Mouse (Mus musculus) layer of hippocampus, adult 9-11 months (tissue): ENCODE results near the gene Dnase1l1.
A peak's percentile ranks its signal among the peaks of the same experiment; 100 is the strongest.

Experiments used
- DNase-seq: peaks from one replicate; pipeline ENCODE4 v3.0.0; 2022

Gene Dnase1l1

DNA sequence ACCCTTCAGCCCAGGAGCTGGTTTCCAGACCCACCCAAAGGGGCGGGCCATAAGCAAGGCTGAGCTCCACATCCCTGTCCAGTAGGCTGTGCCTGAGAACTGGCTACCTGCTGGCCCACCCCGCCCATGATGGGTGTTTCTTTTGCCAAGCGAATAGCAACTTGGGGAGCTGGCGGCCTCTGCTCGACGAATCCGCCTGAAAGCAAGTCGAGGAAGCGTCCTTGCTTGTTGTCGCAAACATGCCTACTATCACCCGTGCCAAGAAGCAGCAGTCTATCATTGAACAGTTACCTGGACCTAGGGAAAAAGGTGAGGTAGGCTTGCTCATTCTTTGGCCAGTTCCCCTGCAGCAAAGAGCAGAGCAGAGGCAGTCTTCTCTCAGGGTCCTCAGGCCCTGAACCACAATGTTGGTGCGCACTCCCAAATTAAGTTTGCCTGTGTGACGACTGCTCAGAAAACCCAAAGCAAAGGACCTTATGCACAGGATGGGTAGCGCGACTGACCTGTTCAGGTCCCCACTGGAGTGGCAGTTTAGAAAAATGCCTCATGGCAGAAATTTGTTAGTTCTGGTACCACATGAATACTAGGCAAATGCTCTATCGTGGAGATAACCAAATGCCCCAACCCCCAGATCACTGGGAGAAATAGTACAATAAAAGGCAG, at the start of gene Dnase1l1, which contains the start of gene Taz:
Gene Dnase1l1, minus strand, starts transcription at position 606 of the 663 bp plus-strand sequence.
Gene Taz, plus strand, starts transcription at position 181 of the 663 bp plus-strand sequence.
- peak; percentile 64 for DNase-seq

DNA sequence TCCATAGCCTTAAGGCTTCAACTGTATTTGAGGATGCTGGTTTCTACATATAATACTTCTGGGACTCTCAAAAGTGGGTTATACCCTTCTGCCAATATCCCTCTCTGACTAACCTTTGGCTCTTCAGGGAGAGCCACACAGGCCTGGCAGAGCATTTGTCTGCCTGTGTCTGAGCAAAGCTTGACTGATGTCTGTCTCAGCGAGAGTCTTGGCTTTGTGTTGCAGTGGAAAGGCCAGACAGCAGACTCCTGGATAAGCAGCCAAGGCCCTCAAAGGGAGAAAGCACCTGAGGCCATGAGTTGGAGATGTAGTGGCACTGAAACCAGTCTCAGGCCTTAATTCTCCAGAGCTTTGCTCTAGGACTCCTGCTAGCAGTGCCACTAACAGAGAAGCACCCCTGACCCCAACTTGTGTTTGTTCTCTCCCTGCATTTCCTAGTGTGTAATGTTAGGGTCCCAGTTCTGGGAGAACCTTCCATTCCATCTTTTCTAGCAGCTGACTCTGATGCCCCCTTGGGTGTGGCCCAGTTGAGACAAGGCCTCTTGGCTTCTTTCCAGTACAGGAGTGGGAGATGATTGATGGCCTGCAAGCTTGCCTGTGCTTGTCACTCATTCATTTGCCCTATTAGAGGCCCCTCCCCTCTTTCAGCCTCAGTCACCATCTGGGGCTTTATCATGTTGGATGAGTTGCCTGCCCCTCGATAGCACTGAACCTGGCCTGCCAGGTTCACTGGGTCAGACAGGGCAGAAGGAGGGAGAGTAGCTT, 48.2 kb upstream of the Dnase1l1 start:
- no peak for DNase-seq

DNA sequence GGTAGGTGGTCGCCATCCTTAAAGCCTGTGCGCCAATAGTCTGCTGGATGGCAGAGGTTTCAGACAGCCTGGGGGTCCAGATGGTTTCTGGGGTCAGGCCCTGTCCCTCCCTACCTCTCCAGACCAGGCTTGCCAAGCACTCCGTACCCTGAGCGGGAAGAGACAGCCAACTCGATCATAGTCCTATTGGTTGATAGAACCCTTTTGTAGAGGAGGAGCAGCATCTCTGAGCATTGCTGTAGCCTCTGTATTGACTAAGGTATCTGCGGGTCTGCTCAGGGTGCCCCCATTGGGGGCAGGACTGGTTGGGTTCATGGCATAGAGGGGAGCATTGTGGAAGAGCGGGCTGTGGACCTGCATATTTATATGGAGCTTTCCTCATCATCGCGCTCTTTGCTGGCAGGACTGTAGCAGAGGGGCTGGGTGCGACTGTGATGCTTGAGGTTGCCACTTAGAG, 47.1 kb upstream of the Dnase1l1 start:
- DNase-seq = no peak

DNA sequence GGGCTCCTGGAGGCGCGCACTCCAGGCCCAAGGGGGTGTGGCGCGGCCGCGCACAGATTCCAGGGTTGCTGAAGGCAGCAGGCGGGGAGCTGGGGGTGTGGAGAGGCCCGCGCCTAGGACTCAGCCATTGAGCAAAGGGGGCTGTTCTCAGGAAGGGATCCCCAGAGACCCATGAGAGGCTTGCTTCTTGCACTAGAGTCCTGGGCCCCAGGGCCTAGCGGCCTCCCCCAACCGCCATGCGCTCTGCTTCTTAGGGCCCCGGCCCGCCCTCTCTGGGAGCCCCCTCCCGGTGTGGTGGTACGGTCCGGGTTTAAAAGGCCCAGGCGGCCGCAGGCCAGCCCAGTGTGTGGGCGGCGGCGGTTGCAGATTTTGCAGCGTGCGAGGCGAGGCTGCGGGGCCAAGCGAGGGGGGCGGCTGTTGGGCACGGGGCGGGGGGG, 46.6 kb upstream of the Dnase1l1 start, which contains the start of gene Plxna3:
Gene Plxna3, plus strand, starts transcription at position 342 of the 437 bp plus-strand sequence.
- peak; percentile 31 for DNase-seq

DNA sequence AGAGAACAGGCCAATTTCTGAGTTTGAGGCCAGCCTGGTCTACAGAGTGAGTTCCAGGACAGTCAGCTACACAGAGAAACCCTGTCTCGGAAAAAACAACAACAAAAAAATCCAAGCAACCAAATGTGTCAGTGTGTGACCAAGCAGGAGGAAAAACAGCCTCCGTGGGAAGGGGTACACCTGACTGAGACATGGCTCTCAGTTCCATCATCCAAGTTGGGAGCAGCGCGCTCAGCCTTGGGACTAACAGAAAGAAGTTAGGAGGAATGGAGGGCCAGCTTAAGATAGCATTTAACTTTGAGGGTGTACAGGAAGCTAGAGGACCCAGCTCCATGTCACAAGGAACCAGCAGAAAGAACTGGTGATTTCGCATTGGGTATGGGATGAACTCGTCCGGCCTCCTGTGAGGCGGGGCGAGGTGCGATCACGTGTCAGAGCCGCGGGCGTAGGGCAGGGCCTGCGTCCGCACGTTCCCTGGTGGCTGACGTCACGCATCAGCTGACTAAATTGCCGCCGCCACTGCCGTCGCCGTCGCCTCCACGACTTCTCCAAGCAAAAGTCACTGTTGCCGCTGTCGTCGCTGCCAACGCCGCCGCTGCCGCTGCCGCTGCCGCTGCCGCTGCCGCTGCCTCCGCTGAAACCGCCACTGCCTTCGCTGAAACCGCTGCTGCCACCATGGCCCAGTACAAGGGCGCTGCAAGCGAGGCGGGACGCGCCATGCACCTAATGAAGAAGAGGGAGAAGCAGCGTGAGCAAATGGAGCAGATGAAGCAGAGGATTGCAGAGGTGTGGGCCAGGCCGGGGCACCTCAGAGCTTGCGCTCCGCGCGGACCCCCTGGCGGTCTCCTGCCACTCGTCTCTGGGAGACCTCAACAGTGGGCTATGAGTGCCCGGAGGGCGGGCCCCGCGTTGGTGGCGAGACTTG, 30.7 kb upstream of the Dnase1l1 start, which contains the start of gene Fam50a:
Gene Fam50a, plus strand, starts transcription at position 494 of the 925 bp plus-strand sequence.
- DNase-seq = peak; percentile 93

DNA sequence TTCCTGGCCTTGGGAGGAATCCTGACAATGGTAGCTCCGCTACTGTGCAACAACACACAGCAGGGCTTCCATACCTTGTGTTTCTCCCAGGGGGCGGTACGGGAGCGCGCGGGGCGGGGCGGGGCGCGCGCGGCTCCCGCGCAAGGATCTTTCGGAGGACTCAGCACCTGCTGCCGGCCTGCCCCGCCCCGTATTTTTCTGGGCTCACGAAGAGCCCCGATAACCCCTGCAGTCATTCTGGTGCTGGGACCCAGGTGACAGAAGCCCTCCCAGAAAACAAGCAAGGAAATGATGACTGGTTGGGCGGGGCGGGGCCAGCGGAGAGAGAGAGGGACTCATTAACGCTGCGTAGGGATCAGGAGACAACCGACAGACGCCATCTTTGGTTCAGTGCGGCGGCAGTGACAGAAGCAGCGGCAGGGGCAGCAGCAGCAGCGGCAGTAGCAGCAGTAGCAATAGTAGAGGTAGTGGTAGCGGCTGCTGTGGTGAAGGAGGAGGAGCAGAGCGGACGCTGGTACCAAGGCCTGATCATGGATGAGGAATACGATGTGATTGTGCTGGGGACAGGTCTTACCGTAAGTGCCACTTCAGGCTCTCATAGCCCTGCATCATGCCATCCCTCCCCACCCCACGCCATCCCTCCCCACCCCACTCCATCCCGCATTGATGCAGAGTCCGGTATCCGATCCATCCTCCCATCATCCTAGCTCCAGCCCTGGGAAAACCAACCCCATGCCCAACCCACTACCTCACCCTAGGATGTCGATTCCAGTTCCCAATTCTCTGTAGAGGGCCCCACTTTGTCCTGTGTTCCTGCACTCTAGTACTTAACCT, 22.9 kb upstream of the Dnase1l1 start, which contains the start of gene Gdi1:
Gene Gdi1, plus strand, starts transcription at position 132 of the 834 bp plus-strand sequence.
- DNase-seq = peak; percentile 39

DNA sequence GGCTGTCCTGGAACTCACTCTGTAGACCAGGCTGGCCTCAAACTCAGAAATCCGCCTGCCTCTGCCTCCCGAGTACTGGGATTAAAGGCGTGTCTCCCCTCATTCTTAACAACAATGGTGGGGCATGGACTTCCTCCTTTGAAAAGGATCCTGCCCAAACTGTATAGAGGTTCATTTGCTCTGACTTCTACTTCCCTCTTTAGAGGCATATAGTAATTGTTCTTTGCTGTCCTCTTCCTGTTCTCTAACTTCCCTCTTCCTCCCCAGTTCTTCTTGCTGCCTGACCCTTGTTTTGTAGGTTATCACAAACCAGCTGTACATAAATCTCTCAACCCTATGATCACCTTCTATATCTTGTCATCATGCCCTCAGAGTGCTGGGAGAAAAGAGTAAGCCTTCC, 17.6 kb upstream of the Dnase1l1 start:
- DNase-seq = no peak

DNA sequence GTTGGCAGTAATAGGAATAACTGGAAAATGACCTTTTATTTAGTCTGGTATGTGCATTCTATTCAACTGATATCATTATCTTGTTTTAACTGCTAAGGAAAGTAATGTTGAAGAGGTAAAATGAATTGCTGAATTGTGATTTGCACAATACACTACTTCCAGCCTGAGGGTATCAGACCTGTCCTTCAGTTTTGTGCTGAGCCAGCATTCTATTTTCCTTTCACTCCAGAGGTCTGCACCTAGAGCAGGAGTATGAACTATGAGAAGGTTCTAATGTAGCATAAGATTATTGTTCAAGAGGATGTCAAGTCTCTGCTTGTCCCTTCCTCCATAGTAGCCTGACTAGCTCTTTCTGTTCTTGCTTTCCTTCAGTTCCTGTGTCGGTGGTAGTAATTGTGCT, 16.2 kb upstream of the Dnase1l1 start:
- DNase-seq = no peak

DNA sequence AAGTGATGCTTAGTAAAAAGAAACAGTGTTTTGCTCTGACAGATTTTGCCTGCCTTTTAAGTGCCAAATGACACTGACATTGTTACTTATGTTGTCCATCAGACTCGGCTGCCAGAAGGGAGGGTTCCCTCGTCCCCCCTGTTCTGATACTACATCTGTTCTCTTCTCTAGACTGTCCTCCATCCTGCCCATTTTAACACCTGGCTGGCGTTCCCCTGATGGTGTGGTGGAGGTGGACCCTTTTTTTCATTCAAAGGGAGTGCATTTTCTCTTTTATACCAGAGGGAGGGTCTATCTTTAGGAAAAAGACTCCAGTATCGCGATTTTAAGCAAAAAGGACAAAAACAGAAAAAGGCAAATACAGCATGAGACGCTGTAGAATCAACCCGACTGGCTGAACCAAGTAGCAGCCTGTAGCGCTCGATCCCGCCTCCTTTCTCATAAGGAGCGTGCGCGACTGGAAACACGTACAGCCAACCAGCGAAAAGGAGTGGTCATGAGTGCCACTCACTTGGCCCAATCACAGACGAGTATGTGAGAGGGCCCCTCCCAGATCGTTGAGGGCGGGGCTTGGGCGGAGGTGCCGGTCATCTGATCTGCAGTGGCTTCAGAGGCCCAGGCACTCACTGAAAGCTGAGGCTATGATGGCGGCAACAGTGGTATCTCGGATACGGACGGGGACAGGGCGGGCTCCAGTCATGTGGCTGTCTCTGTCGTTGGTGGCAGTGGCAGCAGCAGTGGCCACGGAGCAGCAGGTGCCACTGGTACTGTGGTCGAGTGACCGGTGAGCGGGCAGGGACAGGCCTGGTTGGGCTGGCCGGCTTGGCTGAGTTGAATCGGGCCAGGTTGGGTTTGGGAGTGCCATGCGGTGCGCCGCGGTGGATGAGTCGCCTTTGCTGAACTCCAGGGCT, 14.7 kb upstream of the Dnase1l1 start, which contains the start of gene Atp6ap1:
Gene Atp6ap1, plus strand, starts transcription at position 560 of the 911 bp plus-strand sequence.
- DNase-seq = peak; percentile 96

DNA sequence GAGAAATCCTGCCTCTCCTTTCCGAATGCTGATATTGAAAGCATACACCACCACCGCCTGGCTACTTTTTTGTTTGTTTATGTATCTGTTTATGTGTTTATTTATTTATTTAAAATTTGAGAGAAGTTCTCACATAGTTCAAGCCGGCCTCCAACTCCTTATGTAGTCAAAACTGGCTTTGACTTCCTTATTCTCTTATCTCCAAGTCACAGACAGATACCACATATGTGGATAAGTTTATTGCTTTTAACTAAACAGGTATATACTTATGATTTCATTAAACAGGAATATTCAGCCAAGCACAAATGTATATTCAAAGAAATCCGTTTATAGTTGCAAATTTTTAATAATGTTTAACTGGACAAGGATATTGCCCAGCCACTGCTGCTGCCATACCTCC, 11.3 kb upstream of the Dnase1l1 start:
- DNase-seq = no peak

DNA sequence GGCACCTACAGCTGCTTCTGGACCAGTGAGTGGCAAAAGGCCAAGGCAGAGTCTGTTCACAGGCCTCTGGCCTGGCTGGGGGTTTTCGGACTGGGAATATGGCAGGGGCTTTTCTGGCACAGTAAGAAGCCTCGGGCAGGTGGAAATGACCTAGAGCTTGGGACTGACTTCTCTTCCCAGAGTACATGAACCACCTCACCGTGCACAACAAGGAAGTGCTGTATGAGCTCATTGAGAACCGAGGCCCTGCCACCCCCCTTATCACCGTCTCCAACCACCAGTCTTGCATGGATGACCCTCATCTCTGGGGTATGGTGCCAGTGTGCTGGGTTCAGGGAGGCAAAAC, 928 bp upstream of the Dnase1l1 start:
- DNase-seq = no peak

DNA sequence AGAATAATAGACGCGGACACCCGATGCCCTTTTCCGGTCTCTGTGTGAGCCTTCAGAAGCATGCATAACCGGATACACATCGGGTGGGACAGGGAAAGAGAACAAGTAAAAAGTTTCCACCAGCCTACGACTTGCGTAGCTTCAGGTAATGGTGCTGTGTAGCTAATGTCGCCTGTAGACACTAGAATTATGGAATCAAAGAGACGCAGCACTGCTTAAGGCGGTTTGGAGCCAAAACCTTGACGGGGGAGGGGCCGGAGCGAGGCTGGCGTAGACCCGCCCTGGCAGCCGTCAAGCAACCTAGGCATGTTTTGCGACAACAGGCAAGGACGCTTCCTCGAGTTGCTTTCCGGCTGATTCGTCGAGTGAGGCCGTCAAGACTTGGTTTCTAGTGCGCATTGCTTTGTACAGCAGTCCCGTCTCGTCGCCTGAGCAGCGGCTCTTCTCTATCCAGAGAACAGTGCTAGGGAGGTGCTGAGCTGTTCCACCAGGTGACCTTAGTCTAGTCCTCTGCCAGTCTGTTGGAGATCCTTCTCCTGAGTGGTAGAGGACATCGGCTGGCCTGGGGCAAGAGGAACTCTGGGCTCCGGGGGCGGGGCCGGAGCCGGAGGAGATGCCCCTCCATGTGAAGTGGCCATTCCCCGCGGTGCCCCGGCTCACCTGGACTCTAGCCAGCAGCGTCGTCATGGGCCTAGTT, 406 bp upstream of the Dnase1l1 start:
- peak; percentile 87 for DNase-seq

DNA sequence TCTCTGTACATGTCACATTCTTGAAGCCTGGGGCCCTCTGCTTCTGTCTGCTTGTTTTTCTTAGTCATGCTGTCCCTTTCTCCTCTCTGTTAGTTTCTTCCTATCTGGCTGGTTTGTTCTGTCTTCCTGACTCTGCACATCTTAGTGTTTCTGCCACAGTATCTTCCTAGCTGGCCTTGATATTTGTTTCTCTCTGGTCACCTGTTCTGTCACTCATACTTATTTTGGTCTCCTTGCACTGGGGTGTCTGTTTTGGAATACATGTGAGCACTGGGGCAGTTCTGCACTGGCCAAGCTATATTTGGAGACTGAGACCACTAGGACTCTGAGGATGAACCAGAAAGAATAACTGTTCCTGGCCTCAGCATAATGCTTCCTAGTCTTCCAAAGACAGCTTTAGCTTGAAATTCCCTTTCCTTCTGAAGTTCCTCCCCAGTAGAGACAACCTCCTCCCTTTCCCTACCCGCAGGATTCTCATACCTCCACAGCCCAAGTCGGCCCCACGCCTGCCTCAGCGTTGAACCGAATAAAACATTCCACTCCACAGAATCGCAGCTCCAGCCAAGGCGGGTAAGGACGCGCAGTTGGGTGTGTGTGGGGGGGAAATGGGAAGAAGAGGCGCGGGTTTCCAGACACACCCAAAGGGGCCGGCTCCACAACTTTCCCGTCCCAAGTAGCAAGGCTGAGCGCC, 951 bp downstream of the Dnase1l1 start:
- DNase-seq = no peak

DNA sequence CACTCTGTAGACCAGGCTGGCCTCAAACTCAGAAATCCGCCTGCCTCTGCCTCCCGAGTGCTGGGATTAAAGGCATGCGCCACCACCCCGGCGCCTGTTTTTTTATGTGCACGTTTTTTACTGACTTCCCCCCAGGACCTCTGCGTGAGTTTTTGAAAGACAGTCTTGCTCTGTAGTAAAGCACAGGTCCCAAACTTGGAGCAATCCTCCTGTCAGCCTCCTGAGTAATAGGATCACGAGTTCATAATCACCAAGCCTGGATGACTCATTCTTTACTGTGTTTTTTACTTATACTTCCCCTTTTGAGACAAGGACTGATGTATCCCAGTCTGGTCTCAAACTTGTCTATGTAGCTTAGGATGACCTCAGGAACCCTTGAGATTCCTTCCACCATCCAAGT, 4.2 kb downstream of the Dnase1l1 start:
- DNase-seq = no peak

DNA sequence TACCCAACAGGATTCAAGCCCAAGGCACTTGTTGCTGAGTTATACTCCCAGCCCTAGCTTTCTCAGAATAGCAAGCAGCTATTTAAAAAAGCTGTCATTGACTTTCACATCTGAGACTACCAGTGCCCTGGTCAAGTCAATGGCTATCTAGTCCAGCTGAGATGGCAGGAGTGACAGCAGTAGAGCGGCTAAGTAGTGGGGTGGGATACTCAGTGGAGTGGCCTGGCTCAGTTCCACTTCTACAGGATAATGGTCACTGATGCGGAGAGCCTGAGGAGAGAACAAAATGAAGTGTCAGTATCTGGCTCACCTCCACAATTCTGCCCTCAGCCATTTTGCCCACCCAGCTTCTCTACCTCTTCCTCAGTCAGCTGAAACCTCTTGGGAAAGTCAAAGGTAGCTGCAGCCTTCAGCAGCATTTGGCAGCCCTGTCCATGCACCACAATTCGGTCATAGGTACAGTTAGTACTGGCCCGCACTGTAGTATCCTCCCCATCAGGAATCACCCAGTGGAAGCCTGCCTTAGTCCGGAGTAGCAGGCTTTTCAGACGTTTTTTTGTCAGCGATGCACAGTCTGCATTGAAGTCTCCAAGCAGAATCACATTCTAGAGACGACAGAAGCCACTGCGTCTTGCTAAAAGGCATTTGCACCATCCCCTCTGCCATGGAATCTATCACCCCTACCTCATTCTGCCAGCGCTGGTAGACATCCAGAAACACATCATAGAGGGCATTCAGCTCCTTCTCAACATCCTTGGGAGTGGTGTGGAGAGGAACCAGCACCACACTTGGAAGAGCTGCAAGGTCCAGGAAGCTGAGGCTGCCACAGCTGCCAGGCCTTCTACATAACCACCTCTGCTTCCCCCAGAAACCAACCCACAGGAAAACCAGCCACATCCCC, 8.5 kb downstream of the Dnase1l1 start:
- no peak for DNase-seq

DNA sequence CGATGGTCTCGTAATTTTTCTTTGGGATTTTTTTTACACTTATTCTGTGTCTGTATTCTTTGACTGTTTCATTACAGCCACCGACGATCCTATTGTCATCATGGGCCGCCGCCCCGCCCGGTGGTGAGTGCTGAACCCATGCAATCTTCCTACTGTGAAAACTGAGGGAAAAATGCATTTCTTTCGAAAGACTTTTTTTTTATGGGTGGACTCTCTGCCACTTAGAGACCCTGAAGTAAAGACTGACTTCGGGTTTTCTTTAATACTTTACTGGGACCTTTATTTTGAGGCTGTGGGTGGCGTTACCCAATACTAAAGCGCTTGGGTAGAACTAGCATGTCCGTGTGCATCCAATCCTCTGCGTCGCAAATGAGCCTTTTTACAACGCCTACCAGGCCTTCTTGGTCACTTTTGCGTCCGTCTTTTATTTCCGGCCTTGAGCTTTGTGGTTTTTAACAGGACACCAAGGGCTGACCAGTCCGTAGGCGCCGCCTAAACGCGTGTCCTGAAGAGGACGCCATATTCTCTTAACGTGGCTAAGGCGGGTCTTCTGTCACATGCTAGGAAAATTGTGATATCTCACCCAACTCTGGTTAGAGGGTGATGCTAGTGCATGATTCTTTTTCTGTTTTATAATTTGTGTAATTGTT, 11.1 kb downstream of the Dnase1l1 start:
- peak; percentile 27 for DNase-seq

DNA sequence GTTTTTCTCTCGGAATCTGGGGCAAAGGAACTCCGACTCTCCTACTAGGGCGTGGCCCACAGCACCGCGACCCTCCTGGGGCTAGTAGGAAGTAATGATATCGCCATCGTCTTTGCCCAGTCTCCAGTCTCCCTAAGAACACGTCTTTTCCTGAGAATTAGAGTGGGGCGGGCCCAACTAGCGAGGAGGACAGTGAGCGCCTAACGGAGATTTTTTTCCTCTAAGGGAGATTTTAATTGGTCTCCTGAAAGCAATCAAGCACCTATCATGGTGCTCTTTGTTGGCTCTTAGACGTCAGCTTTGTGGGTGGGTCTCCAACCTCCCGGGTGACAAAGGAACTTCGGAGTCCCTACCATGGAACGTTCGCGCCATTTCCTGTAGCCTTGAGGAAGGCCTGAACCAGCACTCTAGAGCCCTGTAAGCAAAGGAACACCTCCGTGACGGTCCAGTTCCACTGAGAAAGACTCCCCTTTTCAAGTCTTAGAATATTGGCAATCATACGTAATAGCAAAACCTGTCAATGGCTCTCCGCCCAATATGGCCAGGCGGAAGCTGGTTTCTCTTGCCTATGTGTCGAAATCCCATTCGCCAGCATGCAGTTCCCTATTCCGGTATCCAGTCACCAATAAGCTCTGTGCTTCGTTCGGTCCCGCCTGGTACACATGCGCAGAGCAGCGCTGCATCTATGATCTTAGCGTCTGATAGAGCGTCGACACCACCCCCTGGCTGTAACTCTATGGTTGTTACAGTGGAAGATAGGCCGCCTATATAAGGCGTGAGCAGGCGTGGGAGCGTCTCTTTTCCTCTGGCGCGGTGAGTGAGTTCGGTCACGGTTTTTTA, 11.9 kb downstream of the Dnase1l1 start, which contains the start of gene Rpl10:
Gene Rpl10, plus strand, starts transcription at position 751 of the 840 bp plus-strand sequence.
- DNase-seq = peak; percentile 97
